Mouse (Mus musculus) neural tube, embryonic 15.5 days (tissue): ENCODE data around the gene 1600012H06Rik. TPM values are rescaled to one million over a fixed set of nuclear protein-coding genes. Genes with fewer than 3 reads are reported as not detected.
A peak's percentile ranks its signal among the peaks of the same experiment; 100 is the strongest.
"Not testable (repeated sequence)": the region's sequence is repeated elsewhere in the genome, so short reads cannot be mapped to it uniquely, and the experiment has no call there.

Experiments used
- ATAC-seq: fragments of 200-750 bp; cut with Nextera tagmentation; 2 replicates; pipeline ENCODE4 v1.8.0; 2017; ENCODE audit warnings: mild to moderate bottlenecking, moderate TSS enrichment, moderate library complexity; ENCODE audit not compliant: low FRiP score
- H3K27ac ChIP-seq: fragments of 300-500 bp; sonication (generic); replicated peaks from 2 replicates; pipeline ENCODE4 v1.5.1; 2015; ENCODE audit warnings: mild to moderate bottlenecking, inconsistent platforms
- H3K27me3 ChIP-seq: fragments of 300-500 bp; sonication (generic); replicated peaks from 2 replicates; pipeline ENCODE4 v1.6.1; 2015; ENCODE audit warnings: inconsistent platforms
- H3K36me3 ChIP-seq: fragments of 300-500 bp; sonication (generic); 2 replicates; pipeline ENCODE4 v1.6.1; 2015; ENCODE audit warnings: inconsistent platforms
- H3K4me1 ChIP-seq: fragments of 300-500 bp; sonication (generic); 2 replicates; pipeline ENCODE4 v1.6.1; 2015; ENCODE audit warnings: inconsistent platforms
- H3K4me2 ChIP-seq: fragments of 300-500 bp; sonication (generic); 2 replicates; pipeline ENCODE4 v1.6.1; 2015; ENCODE audit warnings: inconsistent platforms, mild to moderate bottlenecking, moderate library complexity
- H3K4me3 ChIP-seq: fragments of 300-500 bp; sonication (generic); replicated peaks from 2 replicates; pipeline ENCODE4 v1.5.1; 2015; ENCODE audit warnings: mild to moderate bottlenecking, inconsistent platforms
- H3K9ac ChIP-seq: fragments of 300-500 bp; sonication (generic); replicated peaks from 2 replicates; pipeline ENCODE4 v1.6.1; 2015; ENCODE audit warnings: mild to moderate bottlenecking, inconsistent platforms
- H3K9me3 ChIP-seq: fragments of 300-500 bp; sonication (generic); replicated peaks from 2 replicates; pipeline ENCODE4 v1.6.1; 2016; ENCODE audit warnings: inconsistent platforms
- WGBS: fragments of 180-500 bp; shearing (Covaris S2); methylation state at CpG from one replicate; pipeline ENCODE4 v1.1.7; 2015; ENCODE audit warnings: mixed read lengths; 5-methylcytosine and 5-hydroxymethylcytosine counted together
- polyA plus RNA-seq: library from polyadenylated mRNA; unstranded; fragments of >200 nt; fragmentation: Nextera tagmentation; extraction: Ambion mirVana; gene quantifications from 2 replicates; pipeline ENCODE4 v1.2.1, GENCODE M21; 2015

1600012H06Rik gene
- polyA plus RNA-seq, 1 experiment from 2014 or later = 26.8 TPM

DNA sequence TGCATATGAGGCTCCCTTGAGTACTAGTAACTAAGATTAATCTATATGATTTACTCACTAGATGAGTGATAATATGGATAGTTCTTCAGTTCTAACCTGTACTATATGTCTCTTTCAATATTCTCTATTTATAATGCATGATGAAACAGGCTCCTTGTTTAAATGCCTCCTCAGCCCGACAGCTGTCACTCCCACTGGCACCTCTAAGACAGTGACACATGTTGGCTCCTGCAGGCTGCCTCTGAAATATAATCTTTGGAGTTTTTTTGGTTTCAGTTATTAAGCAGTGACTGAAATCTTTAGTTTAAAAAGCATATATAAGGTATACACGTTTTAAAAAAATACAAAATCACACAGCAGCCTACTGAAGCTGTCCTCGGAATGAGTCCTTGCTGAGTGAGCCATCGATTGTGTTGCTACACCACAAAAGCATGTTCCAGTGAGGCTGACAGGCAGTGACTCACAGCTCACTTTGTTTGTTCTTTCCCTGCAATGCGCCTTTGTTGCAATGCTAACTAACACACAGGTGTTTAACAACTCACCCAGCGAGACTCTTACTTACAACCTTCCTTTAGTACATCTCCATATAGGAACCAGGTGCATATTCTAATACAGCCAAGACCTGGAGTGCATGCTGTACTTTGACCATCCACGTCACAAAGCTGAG lies 6.3 kb downstream of the 1600012H06Rik start:
- H3K4me3 ChIP-seq = no peak overlapping the region
- 89% methylated on average over 7 of the region's 7 CpGs for WGBS
- H3K36me3 ChIP-seq = peaks cover 57% of the 10 kb centered on the region
- H3K4me1 ChIP-seq = peaks cover 12% of the 10 kb centered on the region
- no peak overlapping the region for H3K27ac ChIP-seq
- no peaks in the 10 kb centered on the region for H3K9me3 ChIP-seq
- no peak overlapping the region for H3K4me2 ChIP-seq
- H3K9ac ChIP-seq = no peak overlapping the region
- no peaks in the 10 kb centered on the region for H3K27me3 ChIP-seq
- no peak for ATAC-seq

DNA sequence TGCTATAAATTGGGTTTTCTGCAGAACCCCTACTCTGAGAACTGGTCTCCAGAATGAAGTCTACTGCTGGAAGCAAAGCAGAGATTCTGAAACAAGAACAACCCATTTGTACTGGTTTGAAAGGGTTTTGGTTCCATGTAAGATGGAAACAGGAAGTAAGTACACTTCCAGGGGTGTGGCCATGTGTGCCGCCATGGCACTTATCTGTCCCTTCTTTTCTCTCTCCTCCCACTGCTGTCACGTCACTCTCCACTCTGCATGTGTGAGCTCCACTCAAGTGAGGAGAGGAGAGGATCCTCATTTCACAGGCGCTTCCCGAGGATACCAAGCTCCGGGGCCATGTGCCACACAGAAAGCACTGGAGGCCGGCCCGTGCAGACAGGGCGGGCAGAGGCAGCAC lies 10.5 kb downstream of the 1600012H06Rik start:
- H3K4me2 ChIP-seq = no peak overlapping the region
- H3K4me3 ChIP-seq = no peak overlapping the region
- WGBS = 95% methylated on average over 8 of the region's 8 CpGs
- no peaks in the 10 kb centered on the region for H3K27me3 ChIP-seq
- H3K27ac ChIP-seq = no peak overlapping the region
- ATAC-seq = no peak
- no peak overlapping the region for H3K9ac ChIP-seq
- H3K36me3 ChIP-seq = peaks cover 50% of the 10 kb centered on the region
- no peaks in the 10 kb centered on the region for H3K4me1 ChIP-seq
- no peaks in the 10 kb centered on the region for H3K9me3 ChIP-seq

DNA sequence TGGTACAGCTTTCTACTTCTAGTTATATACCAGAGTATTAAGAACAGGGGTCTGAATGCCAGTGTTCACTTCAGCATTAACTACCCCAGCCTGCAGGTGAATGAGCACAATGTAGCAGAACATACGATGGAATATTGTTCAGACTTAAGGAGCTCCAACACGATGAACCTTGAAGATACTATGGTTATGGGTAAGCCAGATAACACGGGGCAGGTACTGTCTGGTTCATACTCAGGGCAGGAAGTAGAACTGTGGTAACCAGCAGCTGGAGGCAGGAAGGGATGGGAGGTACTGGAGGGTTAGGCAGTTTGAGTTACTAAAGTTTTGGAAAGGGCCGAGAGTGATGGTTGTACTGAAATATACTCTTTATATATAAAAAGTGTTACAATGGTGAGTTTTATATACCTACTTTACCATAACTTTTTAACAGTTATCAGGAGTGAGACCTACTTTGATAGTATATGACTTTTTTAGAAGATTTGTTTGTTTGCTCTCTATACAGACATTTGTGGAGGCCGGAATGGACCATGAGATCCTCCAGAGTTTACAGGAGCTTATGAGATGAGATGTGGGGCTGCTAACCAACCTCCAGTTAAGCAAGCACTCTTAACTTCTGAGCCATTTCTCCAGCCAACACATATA lies 15.8 kb downstream of the 1600012H06Rik start:
- H3K9me3 ChIP-seq = no peaks in the 10 kb centered on the region
- no peak overlapping the region for H3K27ac ChIP-seq
- peaks cover 9% of the 10 kb centered on the region for H3K36me3 ChIP-seq
- H3K4me3 ChIP-seq = no peak overlapping the region
- WGBS = 91% methylated on average over 5 of the region's 5 CpGs
- peaks cover 15% of the 10 kb centered on the region for H3K4me1 ChIP-seq
- no peaks in the 10 kb centered on the region for H3K27me3 ChIP-seq
- H3K9ac ChIP-seq = no peak overlapping the region
- no peak for ATAC-seq
- no peak overlapping the region for H3K4me2 ChIP-seq

DNA sequence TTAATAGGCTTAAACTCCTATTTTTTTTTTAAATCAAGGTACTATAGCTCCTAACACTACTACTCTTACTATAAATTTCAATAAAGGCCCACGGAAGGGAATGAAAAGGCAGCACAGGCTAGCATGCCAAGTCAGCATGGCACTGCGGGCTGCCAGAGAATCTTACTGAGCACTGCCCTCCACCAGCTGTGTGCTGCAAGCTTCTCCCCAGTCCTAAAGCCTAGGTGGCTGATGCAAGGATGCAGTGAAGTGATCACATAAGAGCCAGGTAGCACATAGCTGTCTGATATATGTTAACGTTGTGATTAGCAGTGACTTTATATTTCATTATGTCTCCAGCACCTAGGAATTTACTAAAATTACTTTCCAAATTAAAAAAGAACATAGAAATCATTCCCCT lies 17.0 kb downstream of the 1600012H06Rik start:
- Histone ChIP-seq H3K9ac (no peak overlapping the region; the same call in 1 of the 2 replicates), H3K4me2 (peak overlapping the region; percentile 77), H3K36me3 (0 out of 2 replicates have a peak, but pooled peaks cover 3% of the 10 kb centered on the region), H3K4me1 (peaks cover 15% of the 10 kb centered on the region), H3K27me3 (no peaks in the 10 kb centered on the region), H3K4me3 (peak overlapping the region; percentile 32), H3K27ac (no peak overlapping the region), H3K9me3 (no peaks in the 10 kb centered on the region)
- no peak for ATAC-seq
- 19% methylated on average over 3 of the region's 3 CpGs for WGBS

DNA sequence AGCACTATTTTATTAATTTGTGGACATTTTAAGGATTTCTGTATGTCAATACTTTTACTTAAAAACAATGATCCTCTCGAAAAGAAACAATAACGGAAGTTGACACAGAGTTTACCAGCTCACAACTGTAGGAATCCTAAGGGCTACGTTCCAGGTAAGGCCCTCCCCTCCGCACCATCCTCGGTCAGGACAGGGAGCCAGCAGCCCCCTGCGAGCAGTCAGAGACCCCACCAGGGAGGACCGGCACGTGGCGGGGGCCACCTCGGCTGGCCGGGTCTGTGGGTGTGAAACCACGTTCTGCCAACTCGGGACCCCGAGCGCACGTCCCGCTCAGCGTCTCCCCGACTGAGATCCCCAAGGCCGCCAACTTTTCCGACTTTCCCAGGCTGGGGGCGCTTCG lies 17.5 kb downstream of the 1600012H06Rik start:
- H3K4me3 ChIP-seq = peak overlapping the region; percentile 68
- peak overlapping the region; percentile 55 for H3K9ac ChIP-seq
- H3K4me1 ChIP-seq = peaks cover 15% of the 10 kb centered on the region
- under 1% methylated on average over 19 of the region's 23 CpGs for WGBS
- no peaks in the 10 kb centered on the region for H3K9me3 ChIP-seq
- H3K4me2 ChIP-seq = peak overlapping the region; percentile 77
- H3K27me3 ChIP-seq = no peaks in the 10 kb centered on the region
- ATAC-seq = peak; percentile 9
- H3K36me3 ChIP-seq = 0 out of 2 replicates have a peak, but pooled peaks cover 3% of the 10 kb centered on the region
- H3K27ac ChIP-seq = no peak overlapping the region

DNA sequence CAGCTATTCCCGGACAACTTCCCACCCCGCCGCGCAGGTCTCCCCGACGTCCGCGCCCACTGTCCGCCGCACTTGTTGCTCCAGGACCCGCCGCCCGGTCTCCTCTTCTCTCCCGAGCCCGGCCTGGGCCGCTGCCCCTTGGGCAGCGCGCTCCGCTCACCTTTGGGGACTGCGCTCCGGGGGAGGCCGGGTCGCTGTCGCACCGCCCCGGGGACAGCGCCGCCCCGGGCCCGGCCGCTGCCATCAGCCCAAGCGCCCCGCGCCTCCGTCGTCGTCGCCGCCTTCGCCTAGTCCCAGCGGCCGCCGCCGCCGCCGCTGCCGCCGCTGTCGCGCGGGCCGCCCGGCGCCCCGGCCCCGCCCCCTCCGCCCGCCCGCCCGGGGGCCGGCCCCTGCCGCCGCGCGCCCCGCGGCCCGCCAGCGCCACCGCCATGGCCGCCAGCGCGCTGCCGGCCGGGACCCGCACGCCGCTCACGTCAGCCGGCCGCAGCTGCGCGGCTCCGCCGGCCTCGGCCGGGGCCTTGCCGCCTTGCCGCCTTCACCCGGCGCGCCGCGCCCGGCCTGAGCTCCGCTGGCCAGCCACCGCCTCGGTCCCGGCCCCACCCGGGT lies 18.1 kb downstream of the 1600012H06Rik start, which contains the start of gene Phf10:
Gene Phf10 (minus strand): TSS at position 323 of the 606 bp plus-strand sequence.
- H3K36me3 ChIP-seq, H3K27me3 ChIP-seq, H3K9me3 ChIP-seq: not testable (repeated sequence)
- ATAC-seq = peak; percentile 85
- H3K4me3 ChIP-seq = peak within 1 kb of the TSS; percentile 68
- peak within 1 kb of the TSS; percentile 77 for H3K4me2 ChIP-seq
- whole genome bisulfite sequencing = under 1% methylated on average over 29 of the region's 100 CpGs
- H3K9ac ChIP-seq = peak within 1 kb of the TSS; percentile 55
- H3K4me1 ChIP-seq = peaks cover 15% of the 10 kb centered on the region
- H3K27ac ChIP-seq = peak within 1 kb of the TSS; percentile 61; the same call in 1 of the 2 replicates

DNA sequence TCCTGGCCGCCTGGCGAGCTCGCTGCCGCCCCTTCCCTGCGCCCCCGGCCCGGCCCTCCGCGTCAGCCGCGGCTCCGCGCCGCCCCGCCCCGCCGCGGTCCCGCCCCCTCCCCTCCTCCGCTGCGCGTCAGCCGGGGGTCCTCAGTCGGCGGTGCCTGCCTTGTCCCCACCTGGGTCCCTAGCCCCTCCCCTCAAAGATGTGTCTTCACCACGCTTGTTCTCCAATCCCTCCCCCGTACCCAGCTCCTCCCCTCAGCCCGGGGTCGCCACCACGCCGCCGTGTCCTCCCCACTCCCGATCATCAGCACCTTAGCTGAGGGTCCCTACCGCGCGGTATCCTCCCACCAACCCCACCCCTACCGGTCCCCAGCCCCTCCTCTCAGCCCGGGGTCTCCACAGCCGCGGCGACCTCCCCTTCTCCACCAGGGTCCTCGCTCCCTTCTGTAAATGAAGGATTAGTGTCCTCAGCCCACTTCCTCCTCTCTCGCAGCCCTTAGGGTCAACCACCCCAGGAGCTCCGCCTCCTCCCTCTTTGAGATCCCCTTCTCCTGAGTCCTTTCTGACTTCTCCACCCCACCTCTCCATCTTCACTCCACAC lies 18.7 kb downstream of the 1600012H06Rik start:
- H3K27me3 ChIP-seq, H3K9me3 ChIP-seq, H3K9ac ChIP-seq, H3K36me3 ChIP-seq, H3K4me3 ChIP-seq, H3K27ac ChIP-seq, H3K4me2 ChIP-seq: not testable (repeated sequence)
- H3K4me1 ChIP-seq = peaks cover 15% of the 10 kb centered on the region
- no CpG with 5 or more reads among the region's 44 CpGs for WGBS
- peak; percentile 94 for ATAC-seq

DNA sequence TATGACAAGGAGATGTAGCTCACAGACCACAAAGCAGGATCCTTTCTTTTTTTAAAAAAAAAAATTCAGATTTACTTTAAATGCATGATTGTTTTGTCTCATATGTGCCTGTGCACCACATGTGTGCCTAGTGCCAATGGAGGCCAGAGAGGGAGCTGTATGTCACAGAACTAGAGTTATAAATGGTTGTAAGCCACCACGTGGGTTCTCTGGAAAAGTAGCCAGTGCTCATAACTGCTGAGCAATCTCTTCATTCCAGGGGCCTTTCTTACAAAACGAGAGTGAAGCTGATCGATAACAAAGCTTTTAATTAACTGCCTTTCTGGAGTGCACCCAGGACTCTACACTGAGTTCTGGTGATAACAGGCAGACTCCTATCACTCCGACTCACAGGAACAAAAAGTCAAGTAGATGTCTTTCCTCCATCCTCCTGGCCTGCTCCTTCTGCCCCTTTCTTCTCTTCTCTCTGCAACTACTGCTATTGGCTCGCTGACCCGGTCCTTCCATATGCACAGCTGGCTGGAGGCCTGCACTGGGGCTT lies 25.5 kb downstream of the 1600012H06Rik start:
- H3K4me1 ChIP-seq, H3K9me3 ChIP-seq, H3K27ac ChIP-seq, H3K4me2 ChIP-seq, H3K27me3 ChIP-seq, ATAC-seq, H3K9ac ChIP-seq, H3K36me3 ChIP-seq, H3K4me3 ChIP-seq: not testable (repeated sequence)
- WGBS = no CpG with 5 or more reads among the region's 6 CpGs

DNA sequence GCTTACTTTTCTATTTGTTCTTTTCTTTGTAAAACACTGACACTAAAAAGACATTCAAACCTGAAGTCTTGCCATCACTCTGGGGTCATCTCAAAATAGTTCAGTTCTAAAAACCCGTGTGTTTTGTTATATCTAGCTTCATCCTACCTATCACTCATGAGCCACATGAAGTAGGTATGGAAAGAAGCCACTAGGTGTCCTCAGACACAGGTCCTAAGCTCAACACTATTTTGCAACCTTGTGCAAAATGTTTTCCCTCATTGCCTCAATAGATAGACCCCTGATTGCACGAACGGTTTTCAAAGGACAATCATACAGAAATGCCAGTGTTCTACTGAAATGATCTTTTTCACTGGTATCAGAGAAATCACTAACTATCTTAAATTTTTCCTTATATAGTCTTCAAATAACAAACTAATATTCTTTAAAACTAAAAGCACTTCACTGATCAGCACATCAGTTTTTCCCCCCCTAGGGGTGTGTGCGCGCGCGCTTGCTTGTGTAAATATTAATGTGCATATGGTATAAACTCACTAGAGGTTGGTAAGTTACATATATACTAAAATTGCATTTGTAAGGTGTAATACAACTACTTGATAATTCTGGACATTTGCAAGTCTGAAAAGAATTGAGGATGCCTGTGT lies 34.9 kb downstream of the 1600012H06Rik start:
- H3K27me3 ChIP-seq, H3K4me3 ChIP-seq, H3K36me3 ChIP-seq, H3K27ac ChIP-seq, H3K9me3 ChIP-seq, H3K4me1 ChIP-seq, H3K9ac ChIP-seq: not testable (repeated sequence)
- ATAC-seq = peak; percentile 15; the same call in 1 of the 2 replicates
- H3K4me2 ChIP-seq = peak overlapping the region; percentile 31; the same call in 1 of the 2 replicates
- 3% methylated on average over 4 of the region's 7 CpGs for WGBS

DNA sequence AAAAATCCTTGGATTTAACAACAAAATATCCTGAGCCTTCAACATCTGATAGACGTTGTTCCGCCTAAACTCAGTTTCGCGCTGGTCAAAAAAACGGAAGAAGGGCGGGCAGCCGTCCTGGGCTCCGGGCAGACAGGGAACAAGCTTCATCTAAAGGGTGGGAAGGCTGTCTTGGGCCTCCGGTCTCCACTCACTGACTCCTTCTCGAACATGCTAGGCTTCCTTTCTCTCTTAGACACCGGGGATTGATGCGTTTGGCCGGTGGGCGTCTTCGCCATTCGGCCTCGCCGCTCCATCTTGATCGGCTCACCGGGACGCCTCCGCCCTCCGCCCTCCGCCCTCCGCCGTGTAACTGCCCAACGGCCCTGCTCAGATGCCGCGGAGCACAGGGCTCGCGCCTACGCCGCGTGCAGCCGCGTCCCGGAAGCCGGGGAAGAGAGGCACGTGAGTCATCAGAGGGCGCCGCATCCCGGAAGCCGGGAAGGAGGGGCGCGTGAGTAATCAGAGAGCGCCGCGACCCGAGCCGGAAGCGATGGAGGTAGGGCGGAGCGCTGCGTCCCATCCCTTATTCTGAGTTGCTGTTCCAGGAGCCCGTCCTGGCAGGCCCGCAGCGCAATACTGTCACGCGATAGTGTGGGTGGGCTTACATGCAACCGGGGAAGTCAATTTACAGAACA lies 35.5 kb downstream of the 1600012H06Rik start, which contains the start of the genes 9030025P20Rik and Gm3417:
Gene 9030025P20Rik (plus strand): TSS at position 107 of the 677 bp plus-strand sequence.
Gene Gm3417 (minus strand): TSS at position 429 of the 677 bp plus-strand sequence.
- not testable (repeated sequence) for H3K9me3 ChIP-seq, H3K4me1 ChIP-seq, H3K4me3 ChIP-seq, H3K9ac ChIP-seq, H3K27ac ChIP-seq, H3K36me3 ChIP-seq, H3K27me3 ChIP-seq
- WGBS = no CpG with 5 or more reads among the region's 60 CpGs
- ATAC-seq = peak; percentile 97
- H3K4me2 ChIP-seq = peak within 1 kb of the TSS; percentile 31; the same call in 1 of the 2 replicates
